Mouse (Mus musculus): ENCODE data around the gene Wars.

The Wars gene

GRCm38 (mm10) chr12:108893715-108894431 is at the start of gene Wars:
Gene Wars, minus strand, starts transcription at chr12:108894174.
- DNase-seq (ENCODE audit: low spot score in 2 of 2), result peak; percentile 84 to 95

- no peak for DNase-seq (ENCODE audit: low spot score in 2 of 2)
Measured at GRCm38 (mm10) chr12:108942203-108942923, 48.4 kb upstream of the Wars start.

GRCm38 (mm10) chr12:108941282-108941681 is 47.3 kb upstream of the Wars start:
- DNase-seq (ENCODE audit: low spot score in 2 of 2), result no peak

- DNase-seq (ENCODE audit: low spot score in 2 of 2), result no peak
Measured at GRCm38 (mm10) chr12:108940255-108940654, 46.3 kb upstream of the Wars start.

- no peak for DNase-seq (ENCODE audit: low spot score in 2 of 2)
Measured at GRCm38 (mm10) chr12:108939317-108939716, 45.3 kb upstream of the Wars start.

DNA sequence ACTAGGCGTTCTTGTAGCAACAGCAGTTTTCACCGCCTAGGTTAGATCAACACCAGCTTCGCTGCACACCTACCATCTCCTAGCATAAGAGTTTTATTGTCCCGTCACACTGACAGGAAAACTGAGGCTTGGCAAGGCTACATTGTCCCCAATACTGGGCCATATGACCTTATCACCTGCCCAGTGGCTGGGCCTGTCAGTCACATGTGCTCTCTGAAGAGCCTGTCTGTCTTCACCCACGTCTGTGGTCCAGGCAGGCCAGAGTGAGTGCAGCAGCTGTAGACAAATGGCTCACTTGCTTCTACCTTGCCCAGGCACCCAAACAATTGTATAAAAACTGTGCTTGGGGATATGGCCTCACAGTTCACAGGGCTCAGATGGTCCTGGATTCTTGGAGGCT is 44.9 kb upstream of the Wars start:
- DNase-seq (ENCODE audit: low spot score in 2 of 2), result no peak

GRCm38 (mm10) chr12:108937506-108937905 is 43.5 kb upstream of the Wars start:
- DNase-seq (ENCODE audit: low spot score in 2 of 2), result no peak

- DNase-seq (ENCODE audit: low spot score in 2 of 2), result no peak
Measured at GRCm38 (mm10) chr12:108936834-108937233, 42.9 kb upstream of the Wars start.

DNA sequence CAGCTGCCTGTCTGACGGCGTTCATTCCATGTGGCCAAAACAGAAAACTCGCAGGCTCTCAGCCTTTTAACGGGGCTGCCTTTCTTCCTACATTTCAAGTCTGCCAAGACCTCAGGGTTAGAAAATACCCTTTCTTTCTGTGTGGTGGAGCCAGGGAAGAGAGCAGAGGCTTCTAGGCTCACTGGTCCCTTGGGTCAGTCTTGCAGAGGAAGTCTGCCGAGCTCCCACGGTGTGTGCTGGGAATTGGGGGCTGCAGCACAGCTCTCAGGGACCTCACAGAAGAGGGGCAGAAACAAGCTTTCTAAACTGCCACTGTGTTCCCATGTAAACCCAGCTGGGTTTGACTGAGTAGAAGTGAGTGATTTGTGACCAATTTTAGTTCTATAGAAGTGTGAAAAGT is 40.3 kb upstream of the Wars start:
- no peak for DNase-seq (ENCODE audit: low spot score in 2 of 2)

GRCm38 (mm10) chr12:108932113-108932512 is 38.1 kb upstream of the Wars start:
- no peak for DNase-seq (ENCODE audit: low spot score in 2 of 2)

DNA sequence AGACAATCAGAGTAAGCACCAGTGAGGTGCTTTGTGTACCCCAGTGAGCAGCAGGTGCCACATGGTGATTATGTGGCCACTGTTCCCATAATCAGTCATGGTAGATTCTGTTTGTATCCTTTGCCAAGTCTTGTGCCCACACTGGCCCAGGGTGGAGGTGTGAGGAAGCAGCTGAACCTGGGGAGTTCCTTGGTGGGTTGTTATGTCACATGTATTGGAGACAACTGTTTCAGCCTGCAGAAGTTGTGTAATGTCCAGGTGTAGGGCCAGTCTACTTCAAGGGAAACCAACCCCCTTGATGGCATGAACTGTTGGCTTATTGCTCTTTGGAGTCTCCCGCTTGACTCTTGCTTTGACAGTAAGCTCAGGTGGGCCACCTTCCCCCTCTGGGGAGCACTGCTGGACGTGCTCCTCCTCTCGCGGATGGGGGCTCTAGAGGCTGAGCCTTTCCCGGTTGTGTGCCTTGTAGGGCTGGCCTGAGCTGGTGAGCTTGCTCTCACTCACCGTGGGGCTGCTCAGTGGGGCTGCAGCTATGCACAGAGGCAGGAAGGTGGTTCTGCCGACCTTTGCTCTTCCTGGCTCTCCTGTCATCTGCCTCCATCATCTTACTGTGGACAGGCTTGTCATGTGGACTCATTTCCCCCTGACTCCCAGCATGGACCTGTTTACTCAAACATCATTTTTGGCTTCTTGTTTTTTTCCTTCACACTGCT is 37.5 kb upstream of the Wars start:
- DNase-seq (ENCODE audit: low spot score in 2 of 2), result no peak

GRCm38 (mm10) chr12:108929475-108929874 is 35.5 kb upstream of the Wars start:
- no peak for DNase-seq (ENCODE audit: low spot score in 2 of 2)

GRCm38 (mm10) chr12:108928249-108928648 is 34.3 kb upstream of the Wars start:
- no peak for DNase-seq (ENCODE audit: low spot score in 2 of 2)

GRCm38 (mm10) chr12:108926606-108927111 is 32.7 kb upstream of the Wars start:
- no peak for DNase-seq (ENCODE audit: low spot score in 2 of 2)

GRCm38 (mm10) chr12:108918753-108919152 is 24.8 kb upstream of the Wars start:
- no peak for DNase-seq (ENCODE audit: low spot score in 2 of 2)

DNA sequence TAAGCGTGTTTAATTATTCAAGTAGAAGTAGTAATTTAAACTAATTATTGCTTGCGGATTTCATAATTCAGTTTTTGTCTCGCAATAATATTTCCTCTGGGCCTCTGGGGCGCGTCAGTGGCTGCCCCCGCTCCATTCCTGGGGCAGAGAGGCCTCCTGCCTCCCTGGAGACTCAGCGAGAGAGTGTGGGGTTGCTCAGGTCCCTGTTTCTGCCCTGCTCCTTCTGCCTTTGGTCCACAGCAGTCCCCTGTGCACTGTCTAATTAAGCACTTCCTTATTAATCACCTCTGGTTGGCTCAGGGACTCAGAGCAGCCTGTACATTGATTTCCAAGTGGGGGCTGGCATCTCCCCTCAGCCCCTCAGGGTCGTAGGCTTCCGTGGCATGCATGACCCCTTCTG is 23.5 kb upstream of the Wars start:
- no peak for DNase-seq (ENCODE audit: low spot score in 2 of 2)

- DNase-seq (ENCODE audit: low spot score in 2 of 2), result no peak
Measured at GRCm38 (mm10) chr12:108916447-108917042, 22.6 kb upstream of the Wars start.

- DNase-seq (ENCODE audit: low spot score in 2 of 2), result no peak
Measured at GRCm38 (mm10) chr12:108915893-108916292, 21.9 kb upstream of the Wars start.

DNA sequence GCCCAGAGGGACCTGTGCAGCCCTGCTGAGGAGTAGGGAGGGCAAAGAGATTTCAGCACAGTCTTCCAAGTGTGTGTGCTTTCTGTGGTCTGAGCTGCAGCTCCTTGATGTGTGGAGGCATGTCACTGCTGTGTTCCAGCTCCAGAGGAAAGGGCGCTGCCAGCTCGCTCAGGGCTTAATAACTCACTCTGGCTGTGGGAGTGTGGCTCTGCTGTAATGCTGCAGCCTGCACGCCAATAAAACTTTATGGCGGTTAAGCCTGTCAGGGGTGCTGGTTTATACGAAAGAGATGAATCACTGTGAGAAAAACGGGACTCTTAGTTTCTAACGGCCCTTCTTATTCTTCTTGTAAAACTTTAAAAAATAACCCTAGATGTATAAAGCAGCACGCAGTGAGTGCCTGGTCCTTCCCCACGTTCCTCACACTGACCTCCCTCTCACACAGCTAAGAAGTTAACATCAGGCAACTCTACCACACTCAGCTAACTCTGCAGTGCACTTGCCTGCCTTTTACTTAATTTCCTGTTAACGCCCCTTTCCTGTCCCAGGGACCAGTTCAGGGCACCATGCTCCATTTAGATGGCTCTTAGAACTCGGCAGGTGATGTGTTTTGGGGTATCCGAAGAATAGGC is 20.9 kb upstream of the Wars start:
- no peak for DNase-seq (ENCODE audit: low spot score in 2 of 2)

GRCm38 (mm10) chr12:108914198-108914597 is 20.2 kb upstream of the Wars start:
- DNase-seq (ENCODE audit: low spot score in 2 of 2), result no peak

DNA sequence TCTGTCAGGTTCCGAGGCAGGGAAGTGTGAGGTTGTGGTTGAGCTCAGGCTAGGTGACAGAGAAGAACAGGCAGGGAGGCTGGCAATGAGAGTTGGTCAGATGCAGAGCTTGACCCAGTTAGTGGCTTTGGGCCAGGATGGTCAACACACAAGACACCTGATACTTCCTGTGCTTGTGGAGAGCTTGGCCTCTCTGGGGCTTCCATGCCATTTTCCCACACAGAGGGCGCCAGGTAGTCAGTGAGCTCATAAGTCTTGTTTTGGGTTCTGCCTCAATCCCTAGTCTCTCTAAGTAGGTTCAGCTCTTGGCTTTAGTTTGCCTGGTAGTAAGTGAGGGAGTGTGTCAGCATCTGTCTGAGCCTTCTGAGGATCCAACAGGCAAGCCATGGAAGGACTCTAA is 18.5 kb upstream of the Wars start:
- DNase-seq (ENCODE audit: low spot score in 2 of 2), result no peak

Measured in spleen, postnatal 10 days (tissue).